Mouse (Mus musculus): ENCODE measurements around the gene Tspyl3. TPM values are rescaled to one million over a fixed set of nuclear protein-coding genes. Genes with fewer than 3 reads are reported as not detected.

Tspyl3 gene
- total and polyA plus RNA-seq, 2 experiments from 2014 or later, result 30.1 to 42.4 TPM

DNA sequence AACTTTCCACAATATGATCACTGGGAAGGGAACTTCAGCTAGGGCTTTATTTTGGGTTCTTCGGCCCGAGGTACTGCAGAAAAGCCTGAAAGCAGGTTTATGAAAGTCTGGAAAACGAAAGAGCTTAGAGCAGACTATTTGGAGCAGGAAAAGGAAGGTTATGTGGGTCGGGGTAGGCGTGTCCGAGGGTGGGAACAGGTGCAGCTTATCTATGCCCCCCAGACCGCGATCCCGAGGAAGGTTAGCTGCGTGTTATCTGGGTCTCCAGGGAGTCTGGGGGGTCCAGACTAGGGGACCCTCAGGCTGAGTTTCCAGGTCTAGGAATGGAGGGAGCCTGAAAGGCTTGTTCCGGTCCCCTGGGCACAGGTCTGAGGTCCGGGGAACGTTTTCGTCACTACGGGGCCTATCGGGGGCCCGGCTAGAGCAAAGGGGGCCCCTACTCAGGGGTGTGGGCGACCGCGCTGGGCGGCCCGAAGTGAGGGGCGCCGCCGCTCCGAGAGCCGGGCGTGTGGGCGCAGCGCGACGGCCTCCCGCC is 15.5 kb upstream of the Tspyl3 start:
- peak overlapping the region; percentile 86 for H3K27ac ChIP-seq
- peak overlapping the region; percentile 95 for H3K9ac ChIP-seq (replicated peaks; ENCODE audit: low read length)
- under 1% methylated on average over 32 of the region's 33 CpGs for WGBS
- peak; percentile 19 for DNase-seq (ENCODE audit: low spot score)
- H3K4me3 ChIP-seq (ENCODE audit: low read length), result peak overlapping the region; percentile 94
- ATAC-seq, result peak; percentile 76
- peak overlapping the region; percentile 94 for H3K4me2 ChIP-seq (ENCODE audit: low read depth, low read length)
- H3K9me3 ChIP-seq (ENCODE audit: low read length), result no peaks in the 10 kb centered on the region
- H3K4me1 ChIP-seq (ENCODE audit: insufficient read depth, low read length), result peaks cover 20% of the 10 kb centered on the region
- no peaks in the 10 kb centered on the region for H3K27me3 ChIP-seq (ENCODE audit: insufficient read depth, low read length)
- no peak for TF ChIP-seq CTCF (IDR thresholded peaks at IDR 0.05; ENCODE audit: low read depth)
- H3K36me3 ChIP-seq (ENCODE audit: insufficient read depth, low read length), result 0 out of 2 replicates have a peak, but pooled peaks cover 2% of the 10 kb centered on the region

DNA sequence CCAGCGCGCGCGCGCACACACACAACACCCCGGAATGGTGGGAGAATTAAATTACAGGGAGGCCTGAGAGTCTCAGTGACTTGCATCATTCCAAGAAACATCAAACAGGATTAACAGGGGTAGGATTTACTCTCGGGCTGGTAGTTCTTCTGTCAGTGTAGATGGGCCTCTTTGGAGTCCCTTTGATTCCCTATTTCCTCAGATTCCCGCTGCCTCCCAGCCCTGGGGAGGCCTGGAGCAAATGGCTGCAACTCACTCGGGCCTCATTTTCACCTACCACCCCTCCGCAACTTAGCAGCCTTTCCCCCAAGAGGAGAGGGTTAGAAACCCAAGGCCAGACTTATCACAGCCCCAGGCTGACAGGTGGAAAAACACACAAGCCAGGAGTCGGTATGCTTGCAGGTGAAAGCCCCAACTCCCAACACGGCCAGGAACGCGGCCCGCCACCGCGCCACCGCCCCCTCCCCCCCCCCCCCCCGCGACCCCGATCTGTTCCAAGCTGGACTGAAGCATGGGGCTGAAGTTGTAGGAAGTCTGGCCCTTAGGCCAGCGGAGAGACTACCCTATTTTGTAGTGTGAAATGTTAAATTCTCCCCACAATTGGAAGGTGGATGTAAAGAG is 14.7 kb upstream of the Tspyl3 start:
- no peak for ATAC-seq
- Histone ChIP-seq H3K4me1 (ENCODE audit: insufficient read depth, low read length) (peaks cover 20% of the 10 kb centered on the region), H3K27ac (peak overlapping the region; percentile 86), H3K9ac (replicated peaks; ENCODE audit: low read length) (peak overlapping the region; percentile 95), H3K4me2 (ENCODE audit: low read depth, low read length) (peak overlapping the region; percentile 94), H3K9me3 (ENCODE audit: low read length) (no peaks in the 10 kb centered on the region), H3K27me3 (ENCODE audit: insufficient read depth, low read length) (no peaks in the 10 kb centered on the region), H3K4me3 (ENCODE audit: low read length) (peak overlapping the region; percentile 94), H3K36me3 (ENCODE audit: insufficient read depth, low read length) (peaks cover 10% of the 10 kb centered on the region)
- no peak for TF ChIP-seq CTCF (IDR thresholded peaks at IDR 0.05; ENCODE audit: low read depth)
- 8% methylated on average over 22 of the region's 22 CpGs for WGBS
- DNase-seq (ENCODE audit: low spot score), result peak; percentile 31

DNA sequence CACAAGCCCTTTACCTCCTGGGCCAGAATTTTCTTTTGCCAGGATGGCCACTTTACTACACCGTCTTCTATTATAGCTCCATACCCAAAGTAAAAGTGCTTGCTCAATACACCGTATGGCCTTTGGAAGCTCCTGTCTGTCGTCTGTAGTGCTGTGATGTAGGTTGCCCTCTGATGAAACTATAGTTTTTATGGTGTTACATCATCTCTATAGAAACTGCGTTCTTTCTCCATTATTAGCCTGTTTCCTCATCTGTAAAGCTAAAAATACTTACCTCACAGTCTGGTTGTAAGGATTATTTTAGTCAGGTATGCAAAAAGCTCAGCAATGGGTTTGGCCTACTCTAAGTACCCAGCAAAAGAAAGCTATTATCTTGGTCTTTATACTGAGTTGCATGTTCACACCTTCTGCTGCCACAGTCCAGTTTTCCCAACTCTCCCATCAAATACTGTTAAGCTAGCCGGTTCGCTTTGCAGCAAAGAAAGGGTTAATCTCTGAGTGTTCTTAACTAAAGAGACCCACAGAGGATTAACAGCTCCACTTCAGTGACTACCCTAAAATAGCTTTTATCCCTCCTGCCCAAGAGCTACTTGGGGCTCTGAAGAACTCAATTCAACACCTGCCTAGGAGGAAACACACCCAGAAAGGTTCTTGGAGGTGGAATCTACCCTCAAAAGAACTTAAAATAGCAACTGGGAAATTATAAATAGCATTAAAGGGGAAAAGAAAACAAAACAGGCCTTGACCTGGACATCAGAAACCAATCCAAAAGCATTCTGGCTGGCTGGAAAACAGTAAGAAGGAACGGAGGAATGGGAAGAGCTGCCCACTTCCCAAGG is 14.0 kb upstream of the Tspyl3 start:
- ATAC-seq, result no peak
- Histone ChIP-seq H3K9ac (replicated peaks; ENCODE audit: low read length) (peak overlapping the region; percentile 95), H3K4me3 (ENCODE audit: low read length) (peak overlapping the region; percentile 94), H3K4me1 (ENCODE audit: insufficient read depth, low read length) (peaks cover 20% of the 10 kb centered on the region), H3K27me3 (ENCODE audit: insufficient read depth, low read length) (no peaks in the 10 kb centered on the region), H3K9me3 (ENCODE audit: low read length) (no peaks in the 10 kb centered on the region), H3K27ac (peak overlapping the region; percentile 60; the same call in 1 of the 2 replicates), H3K4me2 (ENCODE audit: low read depth, low read length) (peak overlapping the region; percentile 94), H3K36me3 (ENCODE audit: insufficient read depth, low read length) (peaks cover 17% of the 10 kb centered on the region)
- TF ChIP-seq CTCF (IDR thresholded peaks at IDR 0.05; ENCODE audit: low read depth), result no peak
- 61% methylated on average over 7 of the region's 7 CpGs for WGBS
- DNase-seq (ENCODE audit: low spot score), result no peak

DNA sequence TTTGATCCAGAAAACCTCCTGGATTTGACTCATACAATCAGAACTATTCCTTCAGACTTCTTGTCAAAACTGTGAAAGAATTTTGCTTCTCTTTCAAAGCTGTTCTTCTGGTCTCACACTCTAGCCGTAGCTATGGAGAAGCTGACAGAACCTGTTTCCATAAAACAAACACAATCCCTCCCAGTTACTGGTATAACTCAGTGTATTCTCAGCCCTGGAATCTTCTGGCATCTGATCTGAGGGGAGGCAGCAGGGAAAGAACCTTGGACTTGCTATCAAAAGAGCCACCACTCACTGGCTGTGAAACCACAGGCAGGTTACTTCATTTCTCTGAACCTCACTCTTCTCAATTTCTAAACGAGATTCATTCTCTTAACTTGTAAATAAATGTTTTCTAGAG is 13.2 kb upstream of the Tspyl3 start:
- 73% methylated on average over 2 of the region's 2 CpGs for WGBS
- ATAC-seq, result no peak
- no peak overlapping the region for H3K4me2 ChIP-seq (ENCODE audit: low read depth, low read length)
- no peak overlapping the region for H3K9ac ChIP-seq (replicated peaks; ENCODE audit: low read length)
- H3K27me3 ChIP-seq (ENCODE audit: insufficient read depth, low read length), result no peaks in the 10 kb centered on the region
- DNase-seq (ENCODE audit: low spot score), result no peak
- H3K36me3 ChIP-seq (ENCODE audit: insufficient read depth, low read length), result peaks cover 23% of the 10 kb centered on the region
- H3K27ac ChIP-seq, result no peak overlapping the region
- no peaks in the 10 kb centered on the region for H3K9me3 ChIP-seq (ENCODE audit: low read length)
- H3K4me3 ChIP-seq (ENCODE audit: low read length), result no peak overlapping the region
- no peak for TF ChIP-seq CTCF (IDR thresholded peaks at IDR 0.05; ENCODE audit: low read depth)
- peaks cover 20% of the 10 kb centered on the region for H3K4me1 ChIP-seq (ENCODE audit: insufficient read depth, low read length)

DNA sequence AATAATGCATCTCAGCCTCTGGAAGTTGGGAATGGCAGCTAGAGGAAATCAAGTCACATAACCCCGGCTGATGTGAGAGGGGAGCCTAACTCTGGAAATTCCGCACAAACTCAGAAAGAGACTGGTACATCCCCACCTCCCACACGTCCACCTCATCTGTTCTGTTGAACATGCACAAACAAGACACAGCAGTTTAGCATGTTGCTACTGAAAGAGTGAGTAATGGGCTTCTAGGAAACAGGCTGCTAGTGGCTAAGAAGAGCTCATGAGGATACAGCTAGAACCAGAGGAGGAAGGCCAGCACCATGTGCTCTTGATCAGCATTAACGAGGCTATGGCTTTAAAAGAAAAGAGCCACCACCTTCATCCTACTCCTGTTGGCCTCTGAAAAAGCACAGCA is 12.7 kb upstream of the Tspyl3 start:
- no peak for TF ChIP-seq CTCF (IDR thresholded peaks at IDR 0.05; ENCODE audit: low read depth)

DNA sequence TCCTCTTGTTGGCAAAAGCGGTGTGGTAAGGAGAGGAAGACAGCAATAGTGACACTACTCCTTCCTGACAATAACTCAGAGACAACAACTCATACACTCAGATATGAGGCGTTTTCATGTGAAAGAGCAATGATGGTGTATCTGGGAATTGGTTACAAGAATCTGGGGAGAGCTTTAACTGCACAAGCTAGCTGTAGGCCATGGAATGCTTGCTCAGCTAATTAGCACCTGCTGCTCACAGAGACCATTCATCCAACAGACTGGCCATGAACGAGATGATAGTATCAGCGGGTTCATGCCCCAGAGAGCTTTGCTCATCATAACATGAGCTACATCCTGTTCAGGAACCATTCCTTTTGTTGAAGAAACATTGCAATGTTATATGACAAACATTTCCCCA is 12.0 kb upstream of the Tspyl3 start:
- ATAC-seq, result no peak
- no peak for TF ChIP-seq CTCF (IDR thresholded peaks at IDR 0.05; ENCODE audit: low read depth)
- H3K4me2 ChIP-seq (ENCODE audit: low read depth, low read length), result no peak overlapping the region

More for the DNA sequence above, 12.7 kb upstream of the Tspyl3 start:
- Histone ChIP-seq H3K27ac (no peak overlapping the region), H3K27me3 (ENCODE audit: insufficient read depth, low read length) (no peaks in the 10 kb centered on the region), H3K4me2 (ENCODE audit: low read depth, low read length) (no peak overlapping the region), H3K4me3 (ENCODE audit: low read length) (no peak overlapping the region), H3K9ac (replicated peaks; ENCODE audit: low read length) (no peak overlapping the region), H3K9me3 (ENCODE audit: low read length) (no peaks in the 10 kb centered on the region), H3K4me1 (ENCODE audit: insufficient read depth, low read length) (peaks cover 20% of the 10 kb centered on the region), H3K36me3 (ENCODE audit: insufficient read depth, low read length) (peaks cover 24% of the 10 kb centered on the region)
- ATAC-seq (no peak), DNase-seq (ENCODE audit: low spot score) (no peak)
- WGBS, result 76% methylated on average over 4 of the region's 4 CpGs

More for the DNA sequence above, 12.0 kb upstream of the Tspyl3 start:
- Histone ChIP-seq H3K4me3 (ENCODE audit: low read length) (no peak overlapping the region), H3K36me3 (ENCODE audit: insufficient read depth, low read length) (peaks cover 28% of the 10 kb centered on the region), H3K9me3 (ENCODE audit: low read length) (no peaks in the 10 kb centered on the region), H3K4me1 (ENCODE audit: insufficient read depth, low read length) (peaks cover 15% of the 10 kb centered on the region), H3K27ac (no peak overlapping the region), H3K9ac (replicated peaks; ENCODE audit: low read length) (no peak overlapping the region), H3K27me3 (ENCODE audit: insufficient read depth, low read length) (no peaks in the 10 kb centered on the region)
- DNase-seq (ENCODE audit: low spot score), result no peak
- WGBS, result 71% methylated on average over 4 of the region's 4 CpGs

All from hindbrain, postnatal 0 days (tissue).